Mouse (Mus musculus) hindbrain, embryonic 14.5 days (tissue): ENCODE data around the gene Plekha4. TPM values are rescaled to one million over a fixed set of nuclear protein-coding genes. Genes with fewer than 3 reads are reported as not detected.

Experiments used
- ATAC-seq: fragments of 200-750 bp; cut with Nextera tagmentation; 2 replicates; pipeline ENCODE4 v1.8.0; 2017; ENCODE audit warnings: moderate number of reproducible peaks, mild to moderate bottlenecking, moderate TSS enrichment, moderate library complexity; ENCODE audit not compliant: low FRiP score
- DNase-seq: peaks from one replicate; pipeline ENCODE4 v3.0.0-alpha.2; 2015; ENCODE audit warnings: low spot score
- H3K27ac ChIP-seq: fragments of 300-500 bp; sonication (generic); 2 replicates; pipeline ENCODE4 v1.5.1; 2014; ENCODE audit warnings: mild to moderate bottlenecking, moderate library complexity
- H3K27me3 ChIP-seq: fragments of 300-500 bp; sonication (generic); 2 replicates; pipeline ENCODE4 v1.6.1; 2014; ENCODE audit warnings: mild to moderate bottlenecking, low read length, mixed read lengths; ENCODE audit not compliant: control insufficient read depth, insufficient read depth
- H3K36me3 ChIP-seq: fragments of 300-500 bp; sonication (generic); replicated peaks from 2 replicates; pipeline ENCODE4 v1.6.1; 2014; ENCODE audit not compliant: control insufficient read depth, insufficient read depth
- H3K4me1 ChIP-seq: fragments of 300-500 bp; sonication (generic); replicated peaks from 2 replicates; pipeline ENCODE4 v1.6.1; 2014; ENCODE audit warnings: antibody characterized with exemption, low read length, mixed read lengths; ENCODE audit not compliant: control insufficient read depth, insufficient read depth
- H3K4me2 ChIP-seq: fragments of 300-500 bp; sonication (generic); replicated peaks from 2 replicates; pipeline ENCODE4 v1.6.1; 2014; ENCODE audit warnings: mild to moderate bottlenecking, moderate library complexity
- H3K4me3 ChIP-seq: fragments of 300-500 bp; sonication (generic); replicated peaks from 2 replicates; pipeline ENCODE4 v1.5.1; 2014; ENCODE audit warnings: mild to moderate bottlenecking, low read length
- H3K9ac ChIP-seq: fragments of 300-500 bp; sonication (generic); 2 replicates; pipeline ENCODE4 v1.6.1; 2014
- H3K9me3 ChIP-seq: fragments of 300-500 bp; sonication (generic); 2 replicates; pipeline ENCODE4 v1.6.1; 2016; ENCODE audit warnings: low read length; ENCODE audit not compliant: control insufficient read depth
- WGBS: fragments of 180-500 bp; shearing (Covaris S2); extraction: QIAGEN DNeasy Blood & Tissue Kit; methylation state at CpG from one replicate; pipeline ENCODE4 v1.1.7; 2014; 5-methylcytosine and 5-hydroxymethylcytosine counted together
- polyA plus RNA-seq: library from polyadenylated mRNA; unstranded; fragments of >200 nt; fragmentation: Nextera tagmentation; extraction: Ambion mirVana; gene quantifications from 2 replicates; pipeline ENCODE4 v1.2.1, GENCODE M21; 2014

Plekha4 gene
- polyA plus RNA-seq, 1 experiment from 2014 or later, result 2.3 TPM

DNA sequence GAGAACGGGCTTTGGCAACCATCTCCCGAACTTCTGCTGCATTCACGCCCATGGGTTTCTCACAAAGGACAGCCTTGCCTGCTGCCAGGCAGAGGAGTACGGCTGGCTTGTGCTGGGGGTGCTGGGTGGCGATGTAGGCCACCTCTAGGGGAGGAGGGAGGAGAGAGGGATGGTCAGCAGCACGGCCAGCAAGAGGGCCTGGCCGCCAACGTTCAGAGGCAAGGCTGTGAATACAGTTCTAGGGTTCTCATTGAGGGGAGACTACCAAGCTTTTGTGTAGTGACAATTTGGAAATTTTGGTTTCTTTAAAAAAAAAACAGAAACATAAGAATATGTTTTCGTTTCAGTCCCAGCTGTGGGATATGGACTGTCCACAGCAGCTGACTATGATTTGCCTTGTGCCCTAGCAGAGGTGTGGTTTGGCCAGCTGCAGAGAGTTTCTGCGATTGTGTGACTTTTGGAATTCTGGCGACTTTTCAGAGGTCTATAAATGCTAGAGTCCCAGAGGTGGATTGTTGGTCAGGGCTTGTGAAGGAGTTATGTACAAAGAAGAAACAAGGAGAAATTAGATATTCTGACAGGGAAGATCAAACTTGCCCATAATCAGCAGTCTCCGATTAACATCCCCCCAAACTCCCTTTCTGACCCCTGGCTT, 39.2 kb upstream of the Plekha4 start, which contains the start of gene Gm45808:
Gene Gm45808 (minus strand): TSS at position 51 of the 655 bp plus-strand sequence.
- Histone ChIP-seq H3K36me3 (0 out of 2 replicates have a peak, but pooled peaks cover under 1% of the 10 kb centered on the region), H3K9ac (0 out of 2 replicates have a peak within 1 kb of the TSS, but pooled peaks have one; percentile 62), H3K4me1 (peaks cover 11% of the 10 kb centered on the region; the same call in 1 of the 2 replicates), H3K9me3 (no peaks in the 10 kb centered on the region), H3K4me2 (peak within 1 kb of the TSS; percentile 71; the same call in 1 of the 2 replicates), H3K27ac (no peak within 1 kb of the TSS), H3K27me3 (no peaks in the 10 kb centered on the region), H3K4me3 (no peak within 1 kb of the TSS)
- ATAC-seq, result no peak
- WGBS, result 84% methylated on average over 12 of the region's 12 CpGs
- no peak for DNase-seq

GRCm38 (mm10) chr7:45487861-45488292, 38.3 kb upstream of the Plekha4 start:
- DNase-seq, result peak; percentile 37
- Histone ChIP-seq H3K4me3 (peak overlapping the region; percentile 40), H3K4me2 (peak overlapping the region; percentile 71), H3K27ac (peak overlapping the region; percentile 88), H3K36me3 (peaks cover 10% of the 10 kb centered on the region; the same call in 1 of the 2 replicates), H3K9ac (peak overlapping the region; percentile 62), H3K27me3 (no peaks in the 10 kb centered on the region), H3K4me1 (peaks cover 11% of the 10 kb centered on the region; the same call in 1 of the 2 replicates), H3K9me3 (no peaks in the 10 kb centered on the region)
- ATAC-seq, result peak; percentile 76; the same call in 1 of the 2 replicates
- WGBS, result 16% methylated on average over 11 of the region's 11 CpGs

DNA sequence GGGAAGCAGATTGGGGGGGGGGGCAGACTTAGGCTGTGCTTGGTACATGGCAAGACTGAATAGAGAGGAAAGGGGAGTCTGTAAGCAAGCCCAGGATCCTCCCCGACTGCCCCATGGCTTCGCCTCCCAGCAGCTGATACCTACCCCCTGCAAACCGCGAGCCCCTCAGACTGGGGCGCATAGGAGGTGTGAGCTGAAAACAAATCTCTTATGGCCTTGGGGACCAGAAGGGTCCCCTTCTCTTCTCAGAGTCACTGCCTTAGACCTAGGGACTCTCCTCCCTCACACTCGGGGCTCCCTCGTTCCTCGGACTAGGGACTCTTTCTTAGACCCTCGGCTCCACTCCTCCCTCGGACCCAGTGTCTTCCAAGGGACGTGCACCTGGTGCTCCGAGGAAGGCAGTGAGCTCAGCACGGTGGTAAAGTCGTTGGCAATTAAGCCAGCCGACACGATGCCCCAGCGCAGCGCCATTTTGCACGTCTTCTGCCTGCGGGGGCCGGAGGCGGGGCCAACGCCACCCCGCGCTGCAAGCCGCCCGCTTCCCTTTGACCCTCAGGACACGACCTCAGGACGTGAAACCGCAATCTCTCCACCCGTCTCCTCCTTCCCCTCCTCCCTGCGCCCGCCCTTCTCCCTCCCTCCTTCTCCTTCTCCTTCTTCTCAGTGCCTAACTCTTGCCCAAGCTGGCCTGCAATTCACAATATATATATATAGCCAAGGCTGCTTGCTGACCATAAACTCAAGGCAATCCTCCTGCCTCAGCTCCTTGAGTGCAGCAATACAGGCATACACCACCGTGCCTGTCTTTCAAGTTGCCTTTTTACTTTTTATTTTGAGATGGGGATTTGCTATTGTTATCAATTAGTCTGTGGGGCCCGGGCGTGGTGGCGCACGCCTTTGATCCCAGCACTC, 37.6 kb upstream of the Plekha4 start, which contains the start of gene Dhdh:
Gene Dhdh (minus strand): TSS at position 513 of the 912 bp plus-strand sequence.
- DNase-seq, result peak; percentile 47
- Histone ChIP-seq H3K9me3 (no peaks in the 10 kb centered on the region), H3K4me2 (peak within 1 kb of the TSS; percentile 71), H3K4me1 (peaks cover 11% of the 10 kb centered on the region; the same call in 1 of the 2 replicates), H3K27me3 (no peaks in the 10 kb centered on the region), H3K9ac (peak within 1 kb of the TSS; percentile 62), H3K36me3 (peaks cover 17% of the 10 kb centered on the region; the same call in 1 of the 2 replicates), H3K27ac (peak within 1 kb of the TSS; percentile 88), H3K4me3 (peak within 1 kb of the TSS; percentile 40)
- ATAC-seq, result peak; percentile 62
- WGBS, result 6% methylated on average over 37 of the region's 38 CpGs

- Histone ChIP-seq H3K9ac (no peak overlapping the region), H3K9me3 (no peaks in the 10 kb centered on the region), H3K4me2 (no peak overlapping the region), H3K36me3 (peaks cover 28% of the 10 kb centered on the region), H3K27me3 (no peaks in the 10 kb centered on the region), H3K4me3 (no peak overlapping the region), H3K4me1 (peaks cover 11% of the 10 kb centered on the region; the same call in 1 of the 2 replicates), H3K27ac (no peak overlapping the region)
- WGBS, result 83% methylated on average over 7 of the region's 7 CpGs
- ATAC-seq (no peak), DNase-seq (no peak)
These were observed 36.6 kb upstream of the Plekha4 start for GRCm38 (mm10) chr7:45489578-45489977.

GRCm38 (mm10) chr7:45490822-45491221, 35.3 kb upstream of the Plekha4 start:
- 0 out of 2 replicates have a peak overlapping the region, but pooled peaks have one; percentile 3 for H3K27ac ChIP-seq

DNA sequence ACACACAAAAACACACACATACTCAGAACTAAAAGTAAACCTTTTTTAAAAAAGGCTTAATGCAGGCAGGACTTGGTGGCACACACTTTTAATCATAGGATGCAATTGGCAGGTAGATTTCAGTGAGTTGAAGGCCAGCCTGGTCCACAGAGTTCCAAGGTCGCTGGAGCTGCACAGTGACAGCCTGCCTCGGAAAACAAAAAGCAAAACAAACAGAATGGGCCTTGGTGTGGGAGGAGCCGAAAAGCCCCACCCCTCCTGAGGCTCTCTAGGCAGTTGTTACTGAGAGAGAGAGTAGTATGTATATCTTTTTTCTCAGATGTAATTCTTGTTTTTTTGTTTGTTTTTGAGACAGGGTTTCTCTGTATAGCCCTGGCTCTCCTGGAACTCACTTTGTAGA, 34.9 kb upstream of the Plekha4 start:
- no peak overlapping the region for H3K9ac ChIP-seq
- H3K4me2 ChIP-seq, result no peak overlapping the region
- ATAC-seq, result no peak
- no peak overlapping the region for H3K4me3 ChIP-seq
- H3K9me3 ChIP-seq, result no peaks in the 10 kb centered on the region
- 21% methylated on average over 3 of the region's 3 CpGs for WGBS
- no peaks in the 10 kb centered on the region for H3K27me3 ChIP-seq
- peaks cover 11% of the 10 kb centered on the region; the same call in 1 of the 2 replicates for H3K4me1 ChIP-seq
- DNase-seq, result no peak
- no peak overlapping the region for H3K27ac ChIP-seq
- peaks cover 44% of the 10 kb centered on the region for H3K36me3 ChIP-seq

More at GRCm38 (mm10) chr7:45490822-45491221, 35.3 kb upstream of the Plekha4 start:
- H3K4me2 ChIP-seq, result no peak overlapping the region
- no peaks in the 10 kb centered on the region for H3K9me3 ChIP-seq
- peaks cover 11% of the 10 kb centered on the region; the same call in 1 of the 2 replicates for H3K4me1 ChIP-seq
- no peak overlapping the region for H3K9ac ChIP-seq
- peaks cover 40% of the 10 kb centered on the region for H3K36me3 ChIP-seq
- no peaks in the 10 kb centered on the region for H3K27me3 ChIP-seq
- ATAC-seq (no peak), DNase-seq (no peak)
- 50% methylated on average over 9 of the region's 9 CpGs for WGBS
- H3K4me3 ChIP-seq, result no peak overlapping the region

DNA sequence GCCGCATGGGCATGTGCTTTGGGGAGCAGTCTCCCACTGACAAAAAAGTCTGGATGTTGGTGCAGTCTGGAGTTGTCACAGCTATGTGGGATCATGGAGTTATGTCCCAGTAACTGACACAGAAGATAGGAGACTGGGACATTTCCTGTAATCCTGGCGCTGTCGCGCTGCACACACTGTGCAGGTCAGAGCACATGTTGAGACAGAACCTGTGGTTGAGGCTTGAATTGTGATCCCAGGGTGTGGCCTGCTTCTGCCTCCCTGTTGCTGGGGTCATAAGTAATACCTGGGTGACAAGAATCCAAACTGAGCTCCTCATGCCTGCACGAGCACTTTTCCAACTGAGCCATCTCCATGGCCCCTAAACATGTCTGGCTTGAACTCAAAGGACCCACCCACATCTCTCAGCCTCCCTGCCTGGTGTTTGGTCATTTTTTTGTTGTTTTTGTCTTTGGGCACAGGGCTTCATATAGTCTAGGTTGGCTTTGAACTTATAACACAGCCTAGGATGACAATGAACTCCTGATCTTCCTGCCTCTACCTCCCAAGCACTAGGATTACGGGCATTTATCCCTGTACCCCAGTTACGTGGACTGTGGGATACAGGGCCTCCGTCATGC, 33.8 kb upstream of the Plekha4 start:
- Histone ChIP-seq H3K4me1 (peaks cover 11% of the 10 kb centered on the region; the same call in 1 of the 2 replicates), H3K27me3 (no peaks in the 10 kb centered on the region), H3K36me3 (peaks cover 54% of the 10 kb centered on the region), H3K4me3 (no peak overlapping the region), H3K27ac (no peak overlapping the region), H3K4me2 (no peak overlapping the region), H3K9me3 (no peaks in the 10 kb centered on the region), H3K9ac (no peak overlapping the region)
- WGBS, result 93% methylated on average over 8 of the region's 8 CpGs
- no peak for ATAC-seq
- no peak for DNase-seq

DNA sequence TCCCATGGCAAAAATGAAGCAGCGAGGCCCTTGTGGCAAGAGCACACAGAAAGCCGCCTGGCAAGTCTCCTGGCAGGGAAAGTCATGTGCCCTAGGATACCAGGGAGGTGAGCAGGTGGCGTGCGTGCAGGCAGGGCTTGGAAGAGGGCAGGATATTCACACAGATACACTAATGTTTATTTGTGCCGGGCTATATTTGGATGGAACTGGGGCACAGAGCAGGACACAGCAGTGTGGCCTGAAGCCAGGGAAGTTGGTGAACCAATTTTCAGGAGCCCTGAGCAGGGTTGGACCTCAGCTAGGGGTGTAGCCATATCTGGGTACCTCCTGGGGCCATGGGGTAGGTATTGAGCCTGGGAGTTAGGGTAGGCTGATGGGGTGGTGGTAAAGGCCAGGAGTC, 33.2 kb upstream of the Plekha4 start:
- Histone ChIP-seq H3K36me3 (peaks cover 61% of the 10 kb centered on the region), H3K27me3 (no peaks in the 10 kb centered on the region), H3K4me3 (no peak overlapping the region), H3K9me3 (no peaks in the 10 kb centered on the region), H3K4me1 (peaks cover 11% of the 10 kb centered on the region; the same call in 1 of the 2 replicates), H3K4me2 (no peak overlapping the region), H3K9ac (no peak overlapping the region), H3K27ac (no peak overlapping the region)
- DNase-seq (no peak), ATAC-seq (no peak)
- 98% methylated on average over 5 of the region's 5 CpGs for WGBS
